Comparison of ENCODE assay signal across 11 mouse cellular contexts in the genomic region with DNA sequence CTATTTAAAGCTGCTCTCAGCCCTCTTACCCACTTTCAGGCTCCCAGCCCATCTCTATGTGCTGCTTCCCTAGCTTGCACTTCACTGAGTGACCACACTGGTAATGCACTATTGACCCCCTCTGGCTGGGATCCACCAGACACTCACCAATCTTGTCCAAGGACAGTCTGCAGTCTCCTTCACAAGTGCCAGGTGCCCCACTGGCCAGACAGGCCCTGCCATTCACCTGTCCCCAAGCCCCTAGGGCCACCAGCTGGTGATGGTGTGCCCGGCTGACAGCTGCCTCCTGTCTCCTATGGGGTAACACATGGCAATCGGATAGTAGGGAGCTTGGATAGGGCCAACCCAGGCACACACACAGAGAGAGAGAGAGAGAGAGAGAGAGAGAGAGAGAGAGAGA. TPM values are rescaled to one million over a fixed set of nuclear protein-coding genes. Genes with fewer than 3 reads are reported as not detected.
A peak's percentile ranks its signal among the peaks of the same experiment; 100 is the strongest.
DNase-seq lines count a peak whose midpoint lies in the region; ATAC-seq and TF ChIP-seq lines count a peak whose summit lies in the region.
"Had no signal": no experiment of that assay in that cellular context is flagged by ENCODE, and none has a peak within 500 bp of the region (broad histone marks: within the 10 kb centered on the region; RNA-seq: fewer than 3 reads in every experiment).

No protein-coding gene starts in this region.

- TF ChIP-seq CTCF in layer of hippocampus, adult 2 months (conservative IDR thresholded peaks at IDR 0.05), result no peak; the same call in 1 of the 2 replicates

- H3K36me3 ChIP-seq in hindbrain, embryonic 16.5 days (ENCODE audit: control insufficient read depth, insufficient read depth, low read length), result no peaks in the 10 kb centered on the region
- H3K36me3 ChIP-seq: G1E; limb, embryonic 12.5 days had no signal

- DNase-seq in layer of hippocampus, adult 2 months (ENCODE audit: low spot score in 2 of 2), result no peak
- no peak for DNase-seq in layer of hippocampus, postnatal 14 days (ENCODE audit: low spot score in 2 of 2)
- DNase-seq in brain, adult 2 months (ENCODE audit: low read depth, low spot score), result peak; percentile 91
- peak; percentile 76 for DNase-seq in cerebellum, adult 8-10 months
- DNase-seq in adrenal gland, adult 8-10 months, result no peak
- no peak for DNase-seq in frontal cortex, adult 2 months (ENCODE audit: extremely low spot score in 1 of 2, low spot score in 1 of 2)
- no peak for DNase-seq in thymus, adult 18-20 months
- DNase-seq: adrenal gland, postnatal 25 days had no signal

- no peak for ATAC-seq in hindbrain, embryonic 16.5 days

- no peak overlapping the region for H3K9ac ChIP-seq in hindbrain, embryonic 16.5 days (ENCODE audit: low read depth, low read length)
- H3K9ac ChIP-seq: limb, embryonic 12.5 days had no signal

- H3K27ac ChIP-seq in layer of hippocampus, adult 2 months, result peak overlapping the region; percentile 94
- no peak overlapping the region for H3K27ac ChIP-seq in hindbrain, embryonic 16.5 days (ENCODE audit: low read depth, low read length)
- H3K27ac ChIP-seq: limb, embryonic 12.5 days had no signal

- H3K4me3 ChIP-seq in layer of hippocampus, adult 2 months, result peak overlapping the region; percentile 95
- peak overlapping the region; percentile 83 for H3K4me3 ChIP-seq in hindbrain, embryonic 16.5 days (ENCODE audit: low read length)

- H3K4me1 ChIP-seq in hindbrain, embryonic 16.5 days (ENCODE audit: control insufficient read depth, insufficient read depth, low read depth, low read length), result peaks cover 33% of the 10 kb centered on the region

- no peaks in the 10 kb centered on the region for H3K27me3 ChIP-seq in hindbrain, embryonic 16.5 days (replicated peaks; ENCODE audit: control insufficient read depth, insufficient read depth, low read length)

- WGBS in hindbrain, embryonic 16.5 days, result 54% methylated on average over 2 of the region's 2 CpGs

- H3K9me3 ChIP-seq in hindbrain, embryonic 16.5 days (ENCODE audit: control insufficient read depth, low read length), result no peaks in the 10 kb centered on the region
- H3K9me3 ChIP-seq: limb, embryonic 12.5 days had no signal

- peak overlapping the region; percentile 79 for H3K4me2 ChIP-seq in hindbrain, embryonic 16.5 days (ENCODE audit: low read length)

RNA-seq across cellular contexts. Expression of a gene that starts 2.1 kb away (rescaled TPM):
- total RNA-seq in layer of hippocampus, adult 2 months (2021), result 100 to 1,000 TPM in 1 of 2 experiments, 10 to 100 TPM in 1; 94.4 to 102 TPM
- total RNA-seq in layer of hippocampus, postnatal 14 days (2021), result 100 to 1,000 TPM in 1 of 2 experiments, 10 to 100 TPM in 1; 95.4 to 102 TPM
- polyA plus RNA-seq in hindbrain, embryonic 16.5 days (2015; fragmentation: Nextera tagmentation; extraction: Ambion mirVana), result 2.1 and 2.9 TPM in 2 replicates
- total RNA-seq in adrenal gland, adult 8-10 months (2022), result 10 to 100 TPM in 3 of 4 experiments, 1 to 10 TPM in 1; 9.5 to 23.8 (median 17.6) TPM
- polyA plus RNA-seq in frontal cortex, adult 2 months (2012; rRNA removed), result 76.6 and 95.2 TPM in 2 replicates
- total RNA-seq: G1E had no signal

RNA-seq across cellular contexts. Expression of a gene that starts 31.3 kb away (rescaled TPM):
- total RNA-seq in layer of hippocampus, adult 2 months (2021), result 10 to 100 TPM; 98.5 to 98.7 TPM
- total RNA-seq in layer of hippocampus, postnatal 14 days (2021), result 10 to 100 TPM; 97.5 to 98.6 TPM
- 169 and 177 TPM in 2 replicates for polyA plus RNA-seq in hindbrain, embryonic 16.5 days (2015; fragmentation: Nextera tagmentation; extraction: Ambion mirVana)
- total RNA-seq in adrenal gland, adult 8-10 months (2022), result 10 to 100 TPM; 85.6 to 97.1 (median 88.7) TPM
- 118 and 126 TPM in 2 replicates for polyA plus RNA-seq in frontal cortex, adult 2 months (2012; rRNA removed)

Comparison
In these comparisons a context has a peak if more than half of its experiments do, and no peak if none do; other contexts are left out.
1. DNase-seq: peak in brain, adult 2 months (single experiment) and cerebellum, adult 8-10 months (single experiment); none in layer of hippocampus, adult 2 months (0 of 2), layer of hippocampus, postnatal 14 days (0 of 2), adrenal gland, adult 8-10 months (single experiment), frontal cortex, adult 2 months (0 of 2) and thymus, adult 18-20 months (0 of 2).